Mouse (Mus musculus) heart, postnatal 0 days (tissue): ENCODE results near the gene Ifit3b. TPM values are rescaled to one million over a fixed set of nuclear protein-coding genes. Genes with fewer than 3 reads are reported as not detected.
A peak's percentile ranks its signal among the peaks of the same experiment; 100 is the strongest.

Experiments used
- ATAC-seq: fragments of 200-750 bp; cut with Nextera tagmentation; 2 replicates; pipeline ENCODE4 v1.8.0; 2017; ENCODE audit warnings: low read depth, moderate number of reproducible peaks, moderate library complexity; ENCODE audit not compliant: insufficient read depth
- DNase-seq: peaks from one replicate; pipeline ENCODE4 v3.0.0-alpha.2; 2016; ENCODE audit warnings: low spot score
- H3K27ac ChIP-seq: fragments of 300-500 bp; sonication (generic); 2 replicates; pipeline ENCODE4 v1.5.1; 2014; ENCODE audit warnings: low read depth, mild to moderate bottlenecking
- H3K27me3 ChIP-seq: fragments of 300-500 bp; sonication (generic); 2 replicates; pipeline ENCODE4 v1.6.1; 2014; ENCODE audit warnings: low read length, mixed read lengths; ENCODE audit not compliant: control insufficient read depth, insufficient read depth
- H3K36me3 ChIP-seq: fragments of 300-500 bp; sonication (generic); replicated peaks from 2 replicates; pipeline ENCODE4 v1.6.1; 2014; ENCODE audit warnings: low read length, mixed read lengths; ENCODE audit not compliant: control insufficient read depth, insufficient read depth
- H3K4me1 ChIP-seq: fragments of 300-500 bp; sonication (generic); 2 replicates; pipeline ENCODE4 v1.6.1; 2014; ENCODE audit warnings: antibody characterized with exemption; ENCODE audit not compliant: control insufficient read depth, insufficient read depth
- H3K4me2 ChIP-seq: fragments of 300-500 bp; sonication (generic); 2 replicates; pipeline ENCODE4 v1.6.1; 2014; ENCODE audit warnings: low read depth, mild to moderate bottlenecking, low read length, moderate library complexity
- H3K4me3 ChIP-seq: fragments of 300-500 bp; sonication (generic); 2 replicates; pipeline ENCODE4 v1.5.1; 2014; ENCODE audit warnings: low read depth, low read length
- H3K9ac ChIP-seq: fragments of 300-500 bp; sonication (generic); replicated peaks from 2 replicates; pipeline ENCODE4 v1.6.1; 2014; ENCODE audit warnings: low read depth, low read length, mixed read lengths
- H3K9me3 ChIP-seq: fragments of 300-500 bp; sonication (generic); replicated peaks from 2 replicates; pipeline ENCODE4 v1.6.1; 2016; ENCODE audit warnings: low read length; ENCODE audit not compliant: control insufficient read depth
- CTCF ChIP-seq: IDR thresholded peaks from 2 replicates; pipeline ENCODE4 v1.5.1; 2016; ENCODE audit warnings: antibody characterized with exemption, control low read depth, low read depth
- EP300 ChIP-seq: IDR thresholded peaks from 2 replicates; pipeline ENCODE4 v1.6.1; 2016; ENCODE audit warnings: antibody characterized with exemption, low read depth
- WGBS: fragments of 180-500 bp; shearing (Covaris S2); extraction: QIAGEN DNeasy Blood & Tissue Kit; methylation state at CpG from one replicate; pipeline ENCODE4 v1.1.7; 2014; 5-methylcytosine and 5-hydroxymethylcytosine counted together
- polyA plus RNA-seq: library from polyadenylated mRNA; unstranded; fragments of >200 nt; fragmentation: Nextera tagmentation; extraction: Ambion mirVana; gene quantifications from 2 replicates; pipeline ENCODE4 v1.2.1, GENCODE M21; 2015
- total RNA-seq: library from RNA; depleted of rRNA; stranded (reverse); fragments of >200 nt; gene quantifications from 2 replicates; pipeline ENCODE4 v1.2.3, GENCODE M21; 2014; ENCODE audit warnings: low replicate concordance; rRNA removed

Gene Ifit3b
- total and polyA plus RNA-seq, 2 experiments from 2014 or later, result 0.57 to 0.72 TPM

DNA sequence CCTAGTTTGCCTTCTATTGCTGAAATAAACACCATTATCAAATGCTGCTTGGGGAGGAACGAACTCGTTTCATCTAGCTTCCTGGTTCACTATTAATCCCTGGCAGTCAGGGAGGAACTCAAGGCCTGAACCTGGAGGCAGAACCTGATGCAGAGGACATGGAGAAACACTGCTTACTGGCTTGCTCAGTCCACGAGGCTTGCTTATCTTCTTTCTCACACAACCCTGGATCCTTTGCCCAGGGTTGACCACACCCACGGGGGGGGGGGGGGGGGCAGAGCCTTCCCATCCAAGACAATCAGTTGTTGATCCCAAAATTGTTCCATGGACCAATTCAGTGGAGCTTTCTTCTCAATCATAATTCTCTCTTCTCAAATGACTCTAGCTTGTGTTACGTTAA lies 55.0 kb downstream of the Ifit3b start:
- no peaks in the 10 kb centered on the region for H3K27me3 ChIP-seq
- peak overlapping the region; percentile 17; the same call in 1 of the 2 replicates for H3K9ac ChIP-seq
- peak overlapping the region; percentile 68; the same call in 1 of the 2 replicates for H3K4me2 ChIP-seq
- DNase-seq, result no peak
- TF ChIP-seq EP300, result no peak
- no peak for TF ChIP-seq CTCF
- no peak overlapping the region for H3K4me3 ChIP-seq
- H3K4me1 ChIP-seq, result peaks cover 4% of the 10 kb centered on the region; the same call in 1 of the 2 replicates
- peak; percentile 7; the same call in 1 of the 2 replicates for ATAC-seq
- H3K27ac ChIP-seq, result peak overlapping the region; percentile 78
- WGBS, result 39% methylated on average over 5 of the region's 5 CpGs
- H3K9me3 ChIP-seq, result no peaks in the 10 kb centered on the region
- H3K36me3 ChIP-seq, result no peaks in the 10 kb centered on the region

Other genes starting within 250 kb of the Ifit3b start
- 1.5 and 2.7 TPM in 2 replicates for gene Ch25h, start 132.8 kb upstream of the Ifit3b start, total RNA-seq
- 0.92 and 1.3 TPM in 2 replicates for gene Ch25h, start 132.8 kb upstream of the Ifit3b start, polyA plus RNA-seq
- gene Lipa, start 80.5 kb upstream of the Ifit3b start, total RNA-seq, result 30.2 and 40.1 TPM in 2 replicates
- 16.8 and 20.7 TPM in 2 replicates for gene Lipa, start 80.5 kb upstream of the Ifit3b start, polyA plus RNA-seq
- 7.4 and 9.1 TPM in 2 replicates for gene Ifit2, start 57.3 kb upstream of the Ifit3b start, total RNA-seq
- 4.3 and 4.6 TPM in 2 replicates for gene Ifit2, start 57.3 kb upstream of the Ifit3b start, polyA plus RNA-seq
- gene Ifit3, start 24.4 kb upstream of the Ifit3b start, total RNA-seq, result 1.7 and 12.8 TPM in 2 replicates
- 2.3 and 3.0 TPM in 2 replicates for gene Ifit3, start 24.4 kb upstream of the Ifit3b start, polyA plus RNA-seq
- 0.50 and 2.8 TPM in 2 replicates for gene Ifit1bl1, start 6.0 kb upstream of the Ifit3b start, total RNA-seq
- gene Ifit1bl1, start 6.0 kb upstream of the Ifit3b start, polyA plus RNA-seq, result 3.3 and 3.8 TPM in 2 replicates
- gene Ifit1bl2, start 32.8 kb downstream of the Ifit3b start, total RNA-seq, result 0.19 and 1.9 TPM in 2 replicates
- gene Ifit1bl2, start 32.8 kb downstream of the Ifit3b start, polyA plus RNA-seq, result 1.0 and 1.3 TPM in 2 replicates
- 4.4 and 9.7 TPM in 2 replicates for gene Ifit1, start 32.9 kb downstream of the Ifit3b start, total RNA-seq
- gene Ifit1, start 32.9 kb downstream of the Ifit3b start, polyA plus RNA-seq, result 0.74 and 1.2 TPM in 2 replicates
- 10.3 and 10.4 TPM in 2 replicates for gene Slc16a12, start 139.3 kb downstream of the Ifit3b start, total RNA-seq
- 6.3 and 7.2 TPM in 2 replicates for gene Slc16a12, start 139.3 kb downstream of the Ifit3b start, polyA plus RNA-seq